Mouse (Mus musculus): ENCODE measurements at regions not wholly inside any gene's neighbourhood (a gene's known extent, or its start where the extent isn't known, plus 50 kb on each side); places are given as distances from the start of the nearest gene placed in this dataset.

DNA sequence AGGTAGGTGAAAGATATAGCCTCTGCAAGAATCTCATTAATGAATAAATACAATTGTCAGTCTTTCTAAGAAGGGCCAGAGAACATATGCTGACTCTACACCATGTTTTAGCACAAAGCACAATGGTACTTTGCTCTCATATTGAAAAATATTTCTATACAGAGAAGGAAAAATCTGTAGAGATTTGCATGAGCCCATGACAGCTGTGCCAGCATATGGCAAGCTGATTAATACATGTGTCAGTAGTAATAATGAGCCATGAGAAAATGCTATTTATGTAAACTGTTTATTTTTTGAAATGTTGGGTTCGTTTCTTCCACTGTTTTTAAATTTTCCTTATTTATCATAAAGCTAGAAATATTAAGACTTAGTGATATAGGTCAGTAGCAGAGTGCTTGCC is 604.5 kb upstream of the Rgs18 start:
- no peak overlapping the region for H3K27ac ChIP-seq (replicated peaks; ENCODE audit: low read depth, low read length)
- no peaks in the 10 kb centered on the region for H3K27me3 ChIP-seq (ENCODE audit: control insufficient read depth, insufficient read depth, low read length)
- ATAC-seq (ENCODE audit: low FRiP score, low read depth) (no peak), DNase-seq (ENCODE audit: low spot score) (no peak)
- H3K9me3 ChIP-seq (ENCODE audit: control insufficient read depth, low read length) = no peaks in the 10 kb centered on the region
- no peak for TF ChIP-seq POLR2A (IDR thresholded peaks at IDR 0.05; ENCODE audit: borderline replicate concordance, extremely low read depth, insufficient read depth, insufficient read length)
- no peak overlapping the region for H3K4me2 ChIP-seq (replicated peaks; ENCODE audit: low read depth, low read length, severe bottlenecking)
- 41% methylated on average over 1 of the region's 1 CpGs for WGBS
- no peaks in the 10 kb centered on the region for H3K4me1 ChIP-seq (ENCODE audit: control insufficient read depth, insufficient read depth, low read length)
- no peak overlapping the region for H3K4me3 ChIP-seq (replicated peaks; ENCODE audit: low read length)
- no peaks in the 10 kb centered on the region for H3K36me3 ChIP-seq (ENCODE audit: control insufficient read depth, insufficient read depth, low read length)
- no peak overlapping the region for H3K9ac ChIP-seq (ENCODE audit: low read depth, low read length, severe bottlenecking)

DNA sequence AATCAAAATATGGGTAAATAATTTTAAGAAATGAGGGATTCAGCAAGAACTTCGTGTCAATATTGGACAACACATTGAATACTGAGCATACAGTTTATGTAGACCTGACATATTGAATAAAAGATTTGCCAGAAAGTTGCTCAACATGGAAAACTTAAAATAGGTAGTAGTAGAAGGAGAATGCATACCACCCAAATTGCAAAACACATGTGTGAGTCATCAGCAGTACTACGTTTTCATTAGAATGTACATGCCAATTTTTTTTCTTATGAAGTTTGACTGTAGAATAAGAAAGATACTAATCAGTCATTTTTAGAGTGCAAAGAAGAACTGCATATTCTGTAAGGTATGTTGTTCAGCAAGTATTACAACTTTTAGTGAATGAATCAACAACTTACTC is 601.8 kb upstream of the Rgs18 start:
- Histone ChIP-seq H3K4me2 (replicated peaks; ENCODE audit: low read depth, low read length, severe bottlenecking) (no peak overlapping the region), H3K4me1 (ENCODE audit: control insufficient read depth, insufficient read depth, low read length) (no peaks in the 10 kb centered on the region), H3K27me3 (ENCODE audit: control insufficient read depth, insufficient read depth, low read length) (no peaks in the 10 kb centered on the region), H3K9me3 (ENCODE audit: control insufficient read depth, low read length) (no peaks in the 10 kb centered on the region), H3K9ac (ENCODE audit: low read depth, low read length, severe bottlenecking) (no peak overlapping the region), H3K36me3 (ENCODE audit: control insufficient read depth, insufficient read depth, low read length) (no peaks in the 10 kb centered on the region), H3K4me3 (replicated peaks; ENCODE audit: low read length) (no peak overlapping the region), H3K27ac (replicated peaks; ENCODE audit: low read depth, low read length) (no peak overlapping the region)
- peak; percentile 4 for DNase-seq (ENCODE audit: low spot score)
- TF ChIP-seq POLR2A (IDR thresholded peaks at IDR 0.05; ENCODE audit: borderline replicate concordance, extremely low read depth, insufficient read depth, insufficient read length) = no peak
- 71% methylated on average over 2 of the region's 2 CpGs for WGBS
- ATAC-seq (ENCODE audit: low FRiP score, low read depth) = no peak

DNA sequence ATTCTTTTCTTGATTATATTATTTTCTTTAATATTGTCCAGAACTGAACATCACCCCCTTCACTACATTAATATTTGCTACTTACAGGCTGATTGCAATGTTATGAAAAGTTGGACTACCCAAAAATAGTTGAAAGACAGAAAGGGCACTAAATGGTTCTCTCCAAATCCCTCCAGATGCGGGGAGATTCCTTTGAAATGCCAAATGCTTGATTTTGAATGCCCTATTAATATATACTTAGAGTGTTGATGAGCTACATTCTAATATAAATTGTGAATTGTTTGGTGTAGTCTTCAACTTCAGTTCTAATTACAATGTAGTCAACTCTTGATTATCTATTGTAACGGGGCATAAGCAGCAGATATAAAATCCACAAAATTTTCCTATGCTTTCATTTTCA is 600.8 kb upstream of the Rgs18 start:
- DNase-seq (ENCODE audit: low spot score) = no peak
- 82% methylated on average over 2 of the region's 2 CpGs for WGBS
- Histone ChIP-seq H3K9ac (ENCODE audit: low read depth, low read length, severe bottlenecking) (no peak overlapping the region), H3K27me3 (ENCODE audit: control insufficient read depth, insufficient read depth, low read length) (no peaks in the 10 kb centered on the region), H3K9me3 (ENCODE audit: control insufficient read depth, low read length) (no peaks in the 10 kb centered on the region), H3K36me3 (ENCODE audit: control insufficient read depth, insufficient read depth, low read length) (no peaks in the 10 kb centered on the region), H3K4me1 (ENCODE audit: control insufficient read depth, insufficient read depth, low read length) (no peaks in the 10 kb centered on the region), H3K4me3 (replicated peaks; ENCODE audit: low read length) (no peak overlapping the region), H3K4me2 (replicated peaks; ENCODE audit: low read depth, low read length, severe bottlenecking) (no peak overlapping the region), H3K27ac (replicated peaks; ENCODE audit: low read depth, low read length) (no peak overlapping the region)
- no peak for TF ChIP-seq POLR2A (IDR thresholded peaks at IDR 0.05; ENCODE audit: borderline replicate concordance, extremely low read depth, insufficient read depth, insufficient read length)
- no peak for ATAC-seq (ENCODE audit: low FRiP score, low read depth)

DNA sequence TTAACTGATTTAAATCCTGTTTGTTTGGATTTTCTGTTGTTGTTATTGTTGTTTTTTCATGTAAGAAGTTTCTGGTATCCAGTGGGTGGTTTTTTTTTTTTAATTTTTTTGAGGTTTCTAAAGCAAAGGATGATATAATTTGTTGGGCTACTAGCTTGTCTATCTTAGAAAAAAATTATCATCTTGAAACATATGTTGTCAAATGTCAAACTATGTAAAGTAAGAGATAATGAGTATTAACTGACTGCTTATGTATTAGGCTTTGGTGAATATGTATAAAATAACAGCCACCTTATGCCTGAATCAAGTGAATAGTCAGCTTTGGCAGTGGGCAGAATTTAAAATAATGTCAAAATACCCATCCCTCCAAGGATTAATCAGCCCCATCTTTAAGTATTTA is 588.6 kb upstream of the Rgs18 start:
- H3K4me1 ChIP-seq (ENCODE audit: control insufficient read depth, insufficient read depth, low read length) = no peaks in the 10 kb centered on the region
- H3K4me2 ChIP-seq (replicated peaks; ENCODE audit: low read depth, low read length, severe bottlenecking) = no peak overlapping the region
- DNase-seq (ENCODE audit: low spot score) = no peak
- ATAC-seq (ENCODE audit: low FRiP score, low read depth) = no peak
- H3K27ac ChIP-seq (replicated peaks; ENCODE audit: low read depth, low read length) = no peak overlapping the region
- no peaks in the 10 kb centered on the region for H3K36me3 ChIP-seq (ENCODE audit: control insufficient read depth, insufficient read depth, low read length)
- no peak overlapping the region for H3K9ac ChIP-seq (ENCODE audit: low read depth, low read length, severe bottlenecking)
- no peaks in the 10 kb centered on the region for H3K9me3 ChIP-seq (ENCODE audit: control insufficient read depth, low read length)
- no peak for TF ChIP-seq POLR2A (IDR thresholded peaks at IDR 0.05; ENCODE audit: borderline replicate concordance, extremely low read depth, insufficient read depth, insufficient read length)
- no peak overlapping the region for H3K4me3 ChIP-seq (replicated peaks; ENCODE audit: low read length)
- no peaks in the 10 kb centered on the region for H3K27me3 ChIP-seq (ENCODE audit: control insufficient read depth, insufficient read depth, low read length)

DNA sequence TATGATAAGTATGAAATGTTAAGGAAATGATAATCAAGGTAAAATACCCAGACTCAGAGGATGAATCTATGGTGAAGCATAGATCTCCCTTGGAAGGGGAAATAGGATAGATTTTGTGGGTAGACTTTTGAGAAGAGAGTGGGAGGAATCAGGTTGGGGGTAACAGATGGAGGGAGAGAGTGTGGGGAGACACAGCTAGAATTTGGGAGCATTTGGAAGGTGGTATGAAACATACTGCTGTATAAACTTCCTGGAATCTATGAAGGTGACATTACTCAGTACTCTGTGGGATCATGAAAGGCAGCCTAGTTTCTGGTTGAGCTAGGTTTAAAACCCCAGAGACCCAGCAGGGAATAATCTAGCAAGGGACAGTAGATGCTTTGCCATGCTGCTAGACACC is 569.6 kb upstream of the Rgs18 start:
- Histone ChIP-seq H3K9ac (ENCODE audit: low read depth, low read length, severe bottlenecking) (no peak overlapping the region), H3K27ac (replicated peaks; ENCODE audit: low read depth, low read length) (no peak overlapping the region), H3K4me1 (ENCODE audit: control insufficient read depth, insufficient read depth, low read length) (no peaks in the 10 kb centered on the region), H3K4me3 (replicated peaks; ENCODE audit: low read length) (no peak overlapping the region), H3K9me3 (ENCODE audit: control insufficient read depth, low read length) (no peaks in the 10 kb centered on the region), H3K4me2 (replicated peaks; ENCODE audit: low read depth, low read length, severe bottlenecking) (no peak overlapping the region), H3K27me3 (ENCODE audit: control insufficient read depth, insufficient read depth, low read length) (no peaks in the 10 kb centered on the region), H3K36me3 (ENCODE audit: control insufficient read depth, insufficient read depth, low read length) (no peaks in the 10 kb centered on the region)
- ATAC-seq (ENCODE audit: low FRiP score, low read depth) = no peak
- no peak for DNase-seq (ENCODE audit: low spot score)
- TF ChIP-seq POLR2A (IDR thresholded peaks at IDR 0.05; ENCODE audit: borderline replicate concordance, extremely low read depth, insufficient read depth, insufficient read length) = no peak

DNA sequence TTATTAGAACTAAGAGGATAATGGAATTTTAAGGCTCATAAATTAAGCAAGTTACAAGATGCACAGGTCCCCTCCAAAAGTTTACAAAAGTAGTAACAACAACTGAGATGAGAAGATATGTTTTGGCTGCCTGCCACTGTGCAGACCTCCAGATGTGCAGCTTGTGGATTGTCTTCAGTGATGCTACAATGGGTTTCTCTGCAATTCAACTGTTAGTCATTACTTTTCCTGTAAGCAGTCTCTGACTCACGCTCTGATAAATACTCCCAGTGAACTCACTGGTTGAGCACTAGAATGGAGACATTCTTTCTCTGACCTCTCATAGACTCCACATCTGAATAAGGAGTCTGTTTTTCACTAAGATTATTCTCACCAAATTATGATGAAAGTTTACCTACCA is 569.1 kb upstream of the Rgs18 start:
- ATAC-seq (ENCODE audit: low FRiP score, low read depth) (no peak), DNase-seq (ENCODE audit: low spot score) (peak; percentile 5)
- no peak overlapping the region for H3K27ac ChIP-seq (replicated peaks; ENCODE audit: low read depth, low read length)
- WGBS = 52% methylated on average over 1 of the region's 1 CpGs
- no peak overlapping the region for H3K4me2 ChIP-seq (replicated peaks; ENCODE audit: low read depth, low read length, severe bottlenecking)
- H3K36me3 ChIP-seq (ENCODE audit: control insufficient read depth, insufficient read depth, low read length) = no peaks in the 10 kb centered on the region
- H3K27me3 ChIP-seq (ENCODE audit: control insufficient read depth, insufficient read depth, low read length) = no peaks in the 10 kb centered on the region
- no peak for TF ChIP-seq POLR2A (IDR thresholded peaks at IDR 0.05; ENCODE audit: borderline replicate concordance, extremely low read depth, insufficient read depth, insufficient read length)
- no peak overlapping the region for H3K9ac ChIP-seq (ENCODE audit: low read depth, low read length, severe bottlenecking)
- H3K4me3 ChIP-seq (replicated peaks; ENCODE audit: low read length) = no peak overlapping the region
- H3K9me3 ChIP-seq (ENCODE audit: control insufficient read depth, low read length) = no peaks in the 10 kb centered on the region
- H3K4me1 ChIP-seq (ENCODE audit: control insufficient read depth, insufficient read depth, low read length) = no peaks in the 10 kb centered on the region

Data from limb, embryonic 14.5 days (tissue).